Mouse (Mus musculus) adrenal gland, postnatal 14 days (tissue): Measurements from ENCODE around the gene Ptchd3. TPM values are rescaled to one million over a fixed set of nuclear protein-coding genes. Genes with fewer than 3 reads are reported as not detected.

Experiments
- total RNA-seq: library from RNA; stranded (reverse); gene quantifications from 2 replicates; pipeline ENCODE4 v1.2.3, GENCODE M21; 2021

Ptchd3 gene
- total RNA-seq, 1 experiment from 2014 or later, result not detected

Other genes with a start within 250 kb of the Ptchd3 start
- gene B3gntl1, start 157.1 kb upstream of the Ptchd3 start, total RNA-seq, result 8.6 and 10.1 TPM in 2 replicates
- gene Metrnl, start 128.7 kb upstream of the Ptchd3 start, total RNA-seq, result 32.8 and 48.8 TPM in 2 replicates